Mouse (Mus musculus): Measurements from ENCODE around the gene Lgmn.
A peak's percentile ranks its signal among the peaks of the same experiment; 100 is the strongest.

The Lgmn gene

DNA sequence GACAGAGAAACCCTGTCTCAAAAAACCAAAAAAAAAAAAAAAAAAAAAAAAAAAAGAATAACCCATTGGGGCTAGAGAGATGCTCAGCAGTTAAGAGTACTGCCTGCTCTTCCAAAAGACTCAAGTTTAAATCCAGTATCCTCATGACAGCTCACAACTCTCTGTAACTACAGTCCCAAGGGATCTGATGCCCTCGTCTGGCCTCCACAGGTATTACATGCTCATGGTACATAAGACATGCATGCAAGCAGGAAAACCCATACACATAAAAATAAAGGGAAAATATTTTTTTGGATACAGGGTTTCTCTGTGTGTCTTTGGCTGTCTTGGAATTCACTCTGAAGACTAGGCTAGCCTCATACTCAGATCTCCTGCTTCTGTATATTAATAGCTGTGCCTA lies 93.1 kb downstream of the Lgmn start:
- DNase-seq (ENCODE audit: low spot score): peak; percentile 64

GRCm38 (mm10) chr12:102345031-102345815 lies 94.4 kb downstream of the Lgmn start:
- DNase-seq (ENCODE audit: low spot score): no peak
